Mouse (Mus musculus): ENCODE data around the gene Rad51. TPM values are rescaled to one million over a fixed set of nuclear protein-coding genes. Genes with fewer than 3 reads are reported as not detected.

The Rad51 gene
- polyA plus RNA-seq, 1 experiment from 2014 or later = 51.3 TPM

DNA sequence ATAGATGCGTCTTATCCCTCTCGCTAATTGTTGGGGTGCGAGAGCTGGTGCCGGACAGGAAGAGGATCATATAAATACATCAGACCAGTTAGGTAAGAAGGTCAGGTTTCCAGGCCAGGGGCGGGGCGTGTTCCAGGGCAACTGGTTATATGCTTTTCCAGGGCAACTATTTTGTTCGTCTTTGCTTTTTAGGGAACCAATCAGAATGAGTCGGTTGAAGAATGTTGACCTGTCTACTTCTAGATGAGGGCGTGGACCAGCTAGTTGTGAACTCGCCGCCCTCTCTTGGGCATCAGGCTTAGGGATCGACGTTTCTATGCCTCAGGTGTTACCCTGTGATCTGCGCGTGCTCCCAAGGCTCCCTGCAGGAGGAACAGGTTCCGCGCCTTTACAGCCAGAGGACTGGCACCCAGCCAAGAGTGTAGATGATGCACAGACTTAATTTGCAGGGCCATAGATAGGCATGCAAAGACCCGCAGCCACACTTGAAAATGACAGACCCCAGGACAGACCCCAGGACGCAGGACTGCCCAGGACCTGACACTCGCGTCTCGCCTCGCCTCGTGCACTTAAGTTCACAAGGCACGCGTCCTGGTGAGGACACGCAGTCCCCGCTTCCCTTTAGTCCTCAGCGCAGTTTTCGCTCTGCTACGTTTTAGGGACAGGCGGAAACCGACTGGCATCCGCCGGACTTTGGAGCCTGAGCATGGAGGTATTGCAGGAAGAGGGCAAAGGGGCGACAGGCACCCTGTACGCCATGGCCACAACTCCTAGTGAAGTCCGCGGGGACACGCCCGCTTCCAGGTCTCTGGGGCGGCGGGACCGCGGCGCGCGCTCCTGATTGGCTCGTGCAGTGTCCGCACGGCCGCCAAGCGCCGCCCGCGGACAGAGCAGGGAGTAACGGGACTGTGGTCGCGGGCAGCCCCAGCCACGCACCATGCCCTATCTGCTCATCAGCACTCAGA is 54.6 kb downstream of the Rad51 start, which contains the start of gene Gchfr:
Gchfr (plus strand) TSS at position 873 of the 965 bp plus-strand sequence.
- WGBS = under 1% methylated on average over 60 of the region's 60 CpGs
- Histone ChIP-seq H3K36me3 (0 out of 2 replicates have a peak, but pooled peaks cover 2% of the 10 kb centered on the region), H3K9ac (replicated peaks) (peak within 1 kb of the TSS; percentile 62), H3K4me3 (peak within 1 kb of the TSS; percentile 56), H3K4me1 (peaks cover 19% of the 10 kb centered on the region), H3K27me3 (peaks cover 60% of the 10 kb centered on the region), H3K4me2 (replicated peaks) (peak within 1 kb of the TSS; percentile 99), H3K27ac (replicated peaks) (no peak within 1 kb of the TSS), H3K9me3 (no peaks in the 10 kb centered on the region)
- peak; percentile 78; the same call in 1 of the 2 replicates for ATAC-seq (ENCODE audit: low FRiP score, low read depth)

DNA sequence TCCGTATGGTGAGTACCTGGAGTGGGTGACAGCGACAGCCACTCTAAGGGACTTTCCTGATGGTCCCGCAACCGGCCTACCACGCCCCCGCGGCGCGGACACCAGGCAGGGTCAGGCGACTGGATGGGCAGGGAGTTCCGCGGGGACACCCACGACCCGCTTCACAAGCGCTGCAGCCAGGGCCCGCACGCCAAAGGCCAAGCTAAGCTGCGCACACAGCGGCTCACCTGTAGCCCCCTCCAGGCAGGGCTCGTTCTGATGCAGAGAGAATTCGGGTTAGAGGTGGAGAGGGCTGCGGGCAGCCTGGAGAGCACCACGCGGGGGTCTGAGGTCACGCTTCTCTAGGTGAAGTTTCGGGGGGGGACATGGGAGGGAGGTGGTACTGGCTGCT is 55.3 kb downstream of the Rad51 start:
- Histone ChIP-seq H3K4me3 (peak overlapping the region; percentile 56), H3K9ac (replicated peaks) (peak overlapping the region; percentile 62), H3K4me2 (replicated peaks) (peak overlapping the region; percentile 99), H3K36me3 (0 out of 2 replicates have a peak, but pooled peaks cover 5% of the 10 kb centered on the region), H3K4me1 (peaks cover 25% of the 10 kb centered on the region), H3K27ac (replicated peaks) (no peak overlapping the region), H3K9me3 (no peaks in the 10 kb centered on the region), H3K27me3 (peaks cover 60% of the 10 kb centered on the region)
- WGBS = 3% methylated on average over 26 of the region's 26 CpGs
- ATAC-seq (ENCODE audit: low FRiP score, low read depth) = peak; percentile 62; the same call in 1 of the 2 replicates

DNA sequence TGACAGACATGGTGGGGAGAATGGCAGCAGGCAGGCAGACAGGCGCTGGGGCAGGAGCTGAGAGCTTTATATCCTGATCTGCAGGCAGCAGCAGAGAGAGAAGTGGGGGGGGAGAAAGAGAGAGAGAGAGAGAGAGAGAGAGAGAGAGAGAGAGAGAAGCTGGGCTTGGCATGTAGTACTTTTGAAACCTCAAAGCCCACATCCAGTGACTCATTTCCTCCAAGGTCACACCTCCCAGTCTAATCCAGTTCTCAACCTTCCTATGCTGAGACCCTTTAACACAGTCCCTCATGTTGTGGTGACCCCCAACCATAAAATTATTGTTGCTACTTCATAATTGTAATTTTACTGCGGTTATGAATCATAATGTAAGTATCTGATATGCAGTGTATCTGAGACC is 57.7 kb downstream of the Rad51 start:
- H3K9ac ChIP-seq (replicated peaks) = no peak overlapping the region
- H3K27me3 ChIP-seq = peaks cover 40% of the 10 kb centered on the region
- no peak overlapping the region for H3K4me3 ChIP-seq
- H3K9me3 ChIP-seq = no peaks in the 10 kb centered on the region
- peaks cover 44% of the 10 kb centered on the region for H3K4me1 ChIP-seq
- 0 out of 2 replicates have a peak, but pooled peaks cover 5% of the 10 kb centered on the region for H3K36me3 ChIP-seq
- WGBS = 91% methylated on average over 2 of the region's 2 CpGs
- H3K4me2 ChIP-seq (replicated peaks) = no peak overlapping the region
- no peak for ATAC-seq (ENCODE audit: low FRiP score, low read depth)
- H3K27ac ChIP-seq (replicated peaks) = no peak overlapping the region

DNA sequence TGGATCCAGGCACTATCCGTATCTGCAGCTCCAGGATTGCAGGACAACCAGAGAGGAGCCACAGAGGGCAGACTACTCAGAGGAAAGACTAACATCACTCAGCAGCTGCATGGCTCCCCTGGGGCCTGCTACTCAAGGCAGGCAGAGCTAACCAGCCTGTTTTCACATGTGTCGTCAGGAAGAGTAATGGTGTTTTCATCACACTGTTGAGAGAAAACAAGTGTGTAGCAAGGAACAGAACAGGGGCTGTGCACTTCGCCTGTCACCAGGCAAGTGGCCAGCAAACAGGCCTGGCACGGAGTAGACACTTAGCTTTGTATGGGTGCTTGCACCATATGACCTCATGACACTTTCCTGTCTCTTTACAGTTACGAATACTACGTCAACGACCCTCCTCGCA is 59.0 kb downstream of the Rad51 start:
- no peak for ATAC-seq (ENCODE audit: low FRiP score, low read depth)
- H3K4me2 ChIP-seq (replicated peaks) = no peak overlapping the region
- peaks cover 43% of the 10 kb centered on the region for H3K4me1 ChIP-seq
- peaks cover 27% of the 10 kb centered on the region for H3K27me3 ChIP-seq
- no peak overlapping the region for H3K9ac ChIP-seq (replicated peaks)
- WGBS = 83% methylated on average over 8 of the region's 8 CpGs
- H3K4me3 ChIP-seq = no peak overlapping the region
- H3K36me3 ChIP-seq = 0 out of 2 replicates have a peak, but pooled peaks cover 5% of the 10 kb centered on the region
- no peak overlapping the region for H3K27ac ChIP-seq (replicated peaks)
- no peaks in the 10 kb centered on the region for H3K9me3 ChIP-seq

DNA sequence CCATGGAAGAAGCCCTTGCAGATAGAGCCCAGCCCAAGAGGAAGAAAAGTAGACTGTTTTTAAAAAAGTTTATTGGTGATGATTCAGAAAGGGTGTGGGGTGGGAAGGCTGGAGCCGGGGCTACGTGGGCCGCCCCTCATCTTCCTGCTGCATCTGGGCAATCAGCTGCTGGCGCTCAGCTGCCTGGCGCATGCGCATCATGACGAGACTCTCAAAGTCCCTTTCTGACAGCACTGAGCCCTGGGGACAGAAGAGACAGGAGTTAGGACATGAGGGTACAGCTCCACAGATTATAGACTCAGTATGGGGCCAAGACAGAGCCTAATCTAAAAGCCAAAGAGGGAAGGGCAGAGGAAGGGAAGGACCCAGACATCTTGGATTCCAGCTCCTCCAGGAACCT is 59.9 kb downstream of the Rad51 start:
- H3K36me3 ChIP-seq = peaks cover 8% of the 10 kb centered on the region; the same call in 1 of the 2 replicates
- peak overlapping the region; percentile 8; the same call in 1 of the 2 replicates for H3K4me2 ChIP-seq (replicated peaks)
- H3K27ac ChIP-seq (replicated peaks) = 0 out of 2 replicates have a peak overlapping the region, but pooled peaks have one; percentile 68
- peaks cover 35% of the 10 kb centered on the region for H3K4me1 ChIP-seq
- H3K9me3 ChIP-seq = no peaks in the 10 kb centered on the region
- H3K9ac ChIP-seq (replicated peaks) = no peak overlapping the region
- H3K4me3 ChIP-seq = no peak overlapping the region
- no peak for ATAC-seq (ENCODE audit: low FRiP score, low read depth)
- H3K27me3 ChIP-seq = peaks cover 18% of the 10 kb centered on the region
- 88% methylated on average over 7 of the region's 7 CpGs for WGBS

DNA sequence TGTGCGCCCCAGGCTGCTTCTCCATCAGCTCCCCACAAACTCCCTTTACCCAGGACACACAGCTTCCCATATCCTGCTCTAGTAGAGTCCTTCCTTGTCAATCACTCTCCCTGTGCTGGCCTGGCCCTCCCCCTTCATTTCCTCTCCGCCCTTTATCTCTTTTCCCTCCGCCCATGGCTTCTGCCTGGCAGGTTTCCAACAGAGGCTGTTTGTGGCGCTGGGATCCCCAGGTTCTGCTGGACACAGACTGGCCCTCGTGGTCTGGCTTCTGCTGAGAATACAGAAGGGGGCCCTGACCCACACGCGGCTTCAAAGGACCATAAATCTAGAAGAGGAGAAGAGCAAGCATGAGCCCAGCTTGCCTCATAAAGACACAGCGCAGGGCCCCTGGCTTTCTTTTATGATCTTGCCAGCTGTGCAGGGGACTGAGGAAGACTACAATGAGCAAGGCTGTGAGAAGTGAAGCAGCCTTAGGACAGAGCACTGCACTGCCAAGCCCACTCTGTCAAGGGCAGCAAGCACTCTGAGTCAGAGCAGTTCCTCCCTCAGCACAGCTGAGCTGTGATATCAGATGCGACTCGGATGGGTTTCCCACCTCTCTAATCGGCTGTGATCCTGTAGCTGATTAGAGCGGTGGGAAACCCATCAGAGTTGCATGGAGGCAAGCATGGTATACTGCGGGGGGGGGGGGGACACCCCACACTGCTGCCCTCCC is 60.4 kb downstream of the Rad51 start:
- Histone ChIP-seq H3K36me3 (peaks cover 13% of the 10 kb centered on the region), H3K4me2 (replicated peaks) (peak overlapping the region; percentile 8), H3K27me3 (peaks cover 13% of the 10 kb centered on the region), H3K27ac (replicated peaks) (peak overlapping the region; percentile 68), H3K9me3 (no peaks in the 10 kb centered on the region), H3K9ac (replicated peaks) (0 out of 2 replicates have a peak overlapping the region, but pooled peaks have one; percentile 15), H3K4me3 (no peak overlapping the region), H3K4me1 (peaks cover 29% of the 10 kb centered on the region)
- peak; percentile 24; the same call in 1 of the 2 replicates for ATAC-seq (ENCODE audit: low FRiP score, low read depth)
- WGBS = 24% methylated on average over 13 of the region's 13 CpGs

DNA sequence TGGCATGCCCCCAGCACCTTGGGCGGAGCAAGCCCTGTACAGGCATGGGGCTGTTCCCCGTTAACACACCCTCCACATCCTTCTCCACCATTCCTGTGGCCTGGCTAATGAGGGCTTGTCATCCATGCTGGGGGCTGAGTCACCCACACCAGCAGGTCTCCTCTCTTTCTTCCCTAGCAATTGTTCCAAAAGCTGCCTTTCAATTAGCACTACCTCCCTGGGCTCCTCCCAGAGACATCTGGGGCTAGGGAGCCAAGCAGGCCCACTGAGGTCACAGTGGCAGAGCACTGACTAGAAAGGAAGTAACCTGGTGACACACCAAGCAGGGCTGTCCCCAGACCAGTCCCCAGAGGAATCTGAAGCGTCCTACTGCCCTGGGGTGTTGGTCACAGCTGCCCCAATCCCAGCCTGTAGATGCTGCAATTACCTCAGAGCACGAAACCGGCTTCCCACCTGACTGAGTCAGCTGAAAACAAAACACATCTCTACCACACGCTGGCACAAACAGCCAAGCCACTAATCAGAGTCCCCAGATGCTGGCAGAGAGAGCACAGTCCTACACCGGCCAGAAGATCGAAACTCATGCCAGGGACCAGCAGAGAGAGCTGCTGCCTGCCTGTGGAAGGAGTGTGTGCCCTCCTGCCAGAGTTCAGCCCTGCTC is 61.5 kb downstream of the Rad51 start, which contains the start of gene Gm14137:
Gm14137 (plus strand) TSS at position 519 of the 661 bp plus-strand sequence.
- WGBS = 39% methylated on average over 8 of the region's 8 CpGs

DNA sequence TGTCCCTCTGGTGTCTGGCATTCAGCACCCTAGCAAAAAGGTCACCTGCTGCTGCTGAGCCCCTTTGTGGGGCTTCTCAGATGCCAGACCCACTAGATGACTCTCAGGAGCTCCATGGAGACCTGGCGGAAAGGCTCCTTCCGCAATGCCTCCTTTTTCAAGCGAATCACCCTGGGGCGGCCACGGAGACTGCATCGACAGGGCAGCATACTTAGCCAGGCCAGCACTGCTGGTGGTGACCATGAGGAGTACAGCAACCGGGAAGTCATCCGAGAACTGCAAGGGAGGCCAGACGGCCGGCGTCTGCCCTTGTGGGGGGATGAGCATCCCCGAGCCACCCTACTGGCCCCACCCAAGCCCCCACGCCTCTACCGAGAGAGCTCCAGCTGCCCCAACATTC is 62.3 kb downstream of the Rad51 start:
- H3K9me3 ChIP-seq = no peaks in the 10 kb centered on the region
- H3K27ac ChIP-seq (replicated peaks) = no peak overlapping the region
- peaks cover 28% of the 10 kb centered on the region for H3K4me1 ChIP-seq
- no peak overlapping the region for H3K4me2 ChIP-seq (replicated peaks)
- no peak overlapping the region for H3K4me3 ChIP-seq
- 45% methylated on average over 14 of the region's 14 CpGs for WGBS
- no peaks in the 10 kb centered on the region for H3K27me3 ChIP-seq
- H3K9ac ChIP-seq (replicated peaks) = no peak overlapping the region
- no peak for ATAC-seq (ENCODE audit: low FRiP score, low read depth)
- peaks cover 31% of the 10 kb centered on the region for H3K36me3 ChIP-seq

More for the DNA sequence above, 61.5 kb downstream of the Rad51 start, which contains the start of gene Gm14137:
- Histone ChIP-seq H3K4me2 (replicated peaks) (0 out of 2 replicates have a peak within 1 kb of the TSS, but pooled peaks have one; percentile 8), H3K9me3 (no peaks in the 10 kb centered on the region), H3K36me3 (peaks cover 23% of the 10 kb centered on the region), H3K27ac (replicated peaks) (no peak within 1 kb of the TSS), H3K4me3 (no peak within 1 kb of the TSS), H3K27me3 (peaks cover 4% of the 10 kb centered on the region; the same call in 1 of the 2 replicates), H3K9ac (replicated peaks) (0 out of 2 replicates have a peak within 1 kb of the TSS, but pooled peaks have one; percentile 15), H3K4me1 (peaks cover 28% of the 10 kb centered on the region)
- ATAC-seq (ENCODE audit: low FRiP score, low read depth) = peak; percentile 47; the same call in 1 of the 2 replicates

DNA sequence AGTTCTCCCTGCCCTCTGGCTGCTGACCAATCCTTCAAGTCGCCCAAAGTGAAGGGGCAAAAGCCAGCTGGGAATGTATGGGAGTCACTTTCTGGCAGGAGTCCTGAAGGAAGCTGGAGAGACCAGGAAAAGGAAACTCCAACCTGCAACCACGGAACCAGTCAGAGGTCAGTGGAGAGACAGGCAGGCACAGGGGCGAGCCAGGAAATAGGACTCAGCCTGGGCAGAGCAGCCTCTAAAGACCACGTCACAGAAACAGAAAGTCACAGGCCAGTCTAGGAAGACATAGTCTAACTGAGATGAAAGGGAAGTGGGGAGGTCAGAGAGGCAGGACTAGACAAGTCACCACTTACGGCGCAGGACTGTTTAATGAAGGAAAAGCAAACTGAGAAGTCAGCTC is 63.0 kb downstream of the Rad51 start:
- H3K36me3 ChIP-seq = peaks cover 38% of the 10 kb centered on the region
- 78% methylated on average over 6 of the region's 6 CpGs for WGBS
- no peak overlapping the region for H3K27ac ChIP-seq (replicated peaks)
- ATAC-seq (ENCODE audit: low FRiP score, low read depth) = no peak
- H3K4me2 ChIP-seq (replicated peaks) = no peak overlapping the region
- no peak overlapping the region for H3K4me3 ChIP-seq
- H3K27me3 ChIP-seq = no peaks in the 10 kb centered on the region
- H3K9me3 ChIP-seq = no peaks in the 10 kb centered on the region
- H3K9ac ChIP-seq (replicated peaks) = no peak overlapping the region
- peaks cover 28% of the 10 kb centered on the region for H3K4me1 ChIP-seq

DNA sequence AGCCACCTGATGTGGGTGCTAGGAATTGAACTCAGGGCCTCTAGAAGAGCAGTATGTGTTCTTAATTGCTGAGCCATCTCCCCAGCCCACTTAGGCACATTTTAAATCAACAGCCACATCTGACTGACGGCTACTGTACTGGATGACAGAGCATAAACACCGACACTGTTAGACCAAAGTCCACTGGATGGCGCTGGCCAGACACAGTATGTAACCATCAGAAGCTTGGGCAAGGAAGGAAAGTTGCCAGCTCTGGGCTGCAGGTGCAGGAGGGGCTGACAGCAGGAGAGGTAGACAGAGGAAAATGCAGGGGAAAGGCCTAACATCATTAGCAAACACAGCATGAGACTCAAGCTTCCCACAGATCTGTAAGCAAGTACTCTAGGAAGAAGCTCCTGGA is 64.2 kb downstream of the Rad51 start:
- ATAC-seq (ENCODE audit: low FRiP score, low read depth) = no peak
- H3K36me3 ChIP-seq = peaks cover 41% of the 10 kb centered on the region
- H3K27ac ChIP-seq (replicated peaks) = no peak overlapping the region
- H3K9me3 ChIP-seq = no peaks in the 10 kb centered on the region
- H3K4me2 ChIP-seq (replicated peaks) = no peak overlapping the region
- 45% methylated on average over 3 of the region's 3 CpGs for WGBS
- H3K9ac ChIP-seq (replicated peaks) = no peak overlapping the region
- no peaks in the 10 kb centered on the region for H3K27me3 ChIP-seq
- H3K4me1 ChIP-seq = peaks cover 28% of the 10 kb centered on the region
- H3K4me3 ChIP-seq = no peak overlapping the region

DNA sequence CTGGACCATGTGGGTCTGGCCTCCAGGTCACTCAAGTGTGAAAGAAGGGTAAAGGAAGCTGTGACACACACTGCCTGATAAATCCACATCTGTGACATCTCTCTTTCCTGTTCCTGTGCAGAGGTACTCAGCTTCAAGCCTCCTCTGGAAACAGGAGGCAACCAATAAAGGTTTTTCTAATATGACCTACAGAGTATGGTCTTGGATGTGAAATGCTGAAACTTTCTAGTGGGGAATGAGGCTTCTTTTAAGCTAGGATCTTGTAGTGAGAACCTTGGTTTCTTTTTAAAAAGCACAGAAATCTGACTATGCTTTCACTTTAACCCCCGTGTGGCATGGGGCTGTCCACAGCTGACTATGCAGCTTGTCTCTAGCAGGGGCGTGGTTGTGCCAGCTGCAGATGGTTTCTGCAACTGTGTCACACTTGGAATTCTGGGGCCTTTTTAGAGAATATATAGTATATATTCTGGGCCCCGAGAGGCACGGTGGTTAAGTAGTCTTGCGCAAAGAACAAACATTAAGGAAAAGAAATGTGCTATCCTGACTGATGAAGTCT is 64.9 kb downstream of the Rad51 start:
- H3K4me1 ChIP-seq = peaks cover 23% of the 10 kb centered on the region
- no peaks in the 10 kb centered on the region for H3K9me3 ChIP-seq
- H3K4me2 ChIP-seq (replicated peaks) = no peak overlapping the region
- H3K9ac ChIP-seq (replicated peaks) = no peak overlapping the region
- H3K27ac ChIP-seq (replicated peaks) = no peak overlapping the region
- peaks cover 39% of the 10 kb centered on the region for H3K36me3 ChIP-seq
- ATAC-seq (ENCODE audit: low FRiP score, low read depth) = no peak
- H3K27me3 ChIP-seq = no peaks in the 10 kb centered on the region
- WGBS = 91% methylated on average over 5 of the region's 5 CpGs
- H3K4me3 ChIP-seq = no peak overlapping the region

Measured in midbrain, embryonic 12.5 days (tissue).